In genomic region chr11:80887021-80887420, GRCm38 (mm10) we compare ENCODE assay signal across 35 mouse cellular contexts. TPM values are rescaled to one million over a fixed set of nuclear protein-coding genes. Genes with fewer than 3 reads are reported as not detected.
DNase-seq lines count a peak whose midpoint lies in the region; ATAC-seq and TF ChIP-seq lines count a peak whose summit lies in the region.
"Had no signal": no experiment of that assay in that cellular context is flagged by ENCODE, and none has a peak within 500 bp of the region (broad histone marks: within the 10 kb centered on the region; RNA-seq: fewer than 3 reads in every experiment).

No protein-coding gene starts in this region.

- no peak for TF ChIP-seq CTCF in brain, embryonic 14.5 days (IDR thresholded peaks at IDR 0.05; ENCODE audit: borderline replicate concordance, extremely low read depth, insufficient read depth, insufficient read length)
- no peak for TF ChIP-seq CTCF in olfactory bulb, adult 2 months (IDR thresholded peaks at IDR 0.05; ENCODE audit: insufficient read depth, low read depth, low read length)

- intact Hi-C loops in left cerebral cortex, postnatal 4 days (cut with DNase I), result no loop called here
- intact Hi-C loops in left cerebral cortex, postnatal 36 days (cut with DNase I), result no loop called here

- H3K27ac ChIP-seq in olfactory bulb, adult 2 months (ENCODE audit: insufficient read depth, low read depth, low read length), result peak overlapping the region; percentile 83
- no peak overlapping the region for H3K27ac ChIP-seq in forebrain, embryonic 13.5 days
- no peak overlapping the region for H3K27ac ChIP-seq in midbrain, embryonic 16.5 days (ENCODE audit: low read length)
- H3K27ac ChIP-seq: embryonic facial prominence, embryonic 13.5 days; hindbrain, embryonic 10.5 days; hindbrain, postnatal 0 days; kidney, embryonic 15.5 days; limb, embryonic 10.5 days; neural tube, embryonic 12.5 days had no signal

- WGBS in olfactory bulb, adult 2 months, result 37% methylated on average over 3 of the region's 3 CpGs
- WGBS in forebrain, embryonic 13.5 days, result 39% methylated on average over 3 of the region's 3 CpGs
- 62% methylated on average over 3 of the region's 3 CpGs for WGBS in midbrain, embryonic 16.5 days

- peaks cover 41% of the 10 kb centered on the region for H3K27me3 ChIP-seq in forebrain, embryonic 13.5 days
- H3K27me3 ChIP-seq in midbrain, embryonic 16.5 days (ENCODE audit: control insufficient read depth, insufficient read depth, low read depth, low read length), result no peaks in the 10 kb centered on the region
- H3K27me3 ChIP-seq: neural tube, embryonic 12.5 days had no signal

- no peaks in the 10 kb centered on the region for H3K9me3 ChIP-seq in forebrain, embryonic 13.5 days (replicated peaks)
- no peaks in the 10 kb centered on the region for H3K9me3 ChIP-seq in midbrain, embryonic 16.5 days (replicated peaks; ENCODE audit: control insufficient read depth, low read length, poor library complexity, severe bottlenecking)
- H3K9me3 ChIP-seq: embryonic facial prominence, embryonic 13.5 days; heart, embryonic 12.5 days; hindbrain, embryonic 10.5 days; kidney, embryonic 15.5 days; limb, embryonic 10.5 days; neural tube, embryonic 12.5 days had no signal

- no peak overlapping the region for H3K9ac ChIP-seq in forebrain, embryonic 13.5 days
- no peak overlapping the region for H3K9ac ChIP-seq in midbrain, embryonic 16.5 days (ENCODE audit: low read depth, low read length)
- H3K9ac ChIP-seq: embryonic facial prominence, embryonic 13.5 days; heart, embryonic 12.5 days; kidney, embryonic 15.5 days; neural tube, embryonic 12.5 days had no signal

- no peak overlapping the region for H3K4me3 ChIP-seq in olfactory bulb, adult 2 months (ENCODE audit: insufficient read depth, low read depth, low read length)
- no peak overlapping the region for H3K4me3 ChIP-seq in forebrain, embryonic 13.5 days
- no peak overlapping the region for H3K4me3 ChIP-seq in midbrain, embryonic 16.5 days (ENCODE audit: low read depth, low read length)
- H3K4me3 ChIP-seq: embryonic facial prominence, embryonic 13.5 days; erythroblast, embryonic 14.5 days; heart, embryonic 12.5 days; hindbrain, embryonic 10.5 days; kidney, embryonic 15.5 days; limb, embryonic 10.5 days; neural tube, embryonic 12.5 days had no signal

- TF ChIP-seq POLR2A in brain, embryonic 14.5 days (IDR thresholded peaks at IDR 0.05; ENCODE audit: borderline replicate concordance, extremely low read depth, insufficient read depth, insufficient read length, poor library complexity, severe bottlenecking), result no peak
- no peak for TF ChIP-seq POLR2A in olfactory bulb, adult 2 months (IDR thresholded peaks at IDR 0.05; ENCODE audit: insufficient read depth, low read depth, low read length)

- peak; percentile 22 for DNase-seq in left cerebral cortex, postnatal 4 days
- DNase-seq in left cerebral cortex, postnatal 36 days (ENCODE audit: low spot score in 2 of 2), result no peak
- DNase-seq in brain, embryonic 14.5 days (ENCODE audit: low read depth), result peak; percentile 67
- DNase-seq in cerebellum, adult 9-10 months, result peak; percentile 71
- DNase-seq: adrenal gland, postnatal 10 days; embryo, embryonic 11 days; gastrocnemius, postnatal 14 days; heart, adult 11 months; heart, postnatal 10 days; kidney, postnatal 36 days; liver; lung, postnatal 14 days; midbrain, embryonic 14.5 days; retina, postnatal 1 day; right cerebral cortex, postnatal 25 days; thymus, postnatal 14 days had no signal

- H3K36me3 ChIP-seq in forebrain, embryonic 13.5 days (ENCODE audit: poor library complexity, severe bottlenecking), result no peaks in the 10 kb centered on the region
- H3K36me3 ChIP-seq in midbrain, embryonic 16.5 days (ENCODE audit: control insufficient read depth, insufficient read depth, low read length), result no peaks in the 10 kb centered on the region
- H3K36me3 ChIP-seq: embryonic facial prominence, embryonic 13.5 days; heart, embryonic 12.5 days; hindbrain, embryonic 10.5 days; kidney, embryonic 15.5 days; limb, embryonic 10.5 days; neural tube, embryonic 12.5 days had no signal

- ATAC-seq in forebrain, embryonic 13.5 days, result no peak
- ATAC-seq in midbrain, embryonic 16.5 days, result no peak
- ATAC-seq: forebrain, embryonic 16.5 days; hindbrain, postnatal 0 days; intestine, embryonic 16.5 days had no signal

- H3K4me2 ChIP-seq in forebrain, embryonic 13.5 days, result no peak overlapping the region
- H3K4me2 ChIP-seq in midbrain, embryonic 16.5 days (ENCODE audit: low read length), result no peak overlapping the region
- H3K4me2 ChIP-seq: embryonic facial prominence, embryonic 13.5 days; heart, embryonic 12.5 days; kidney, embryonic 15.5 days; neural tube, embryonic 12.5 days had no signal

- H3K4me1 ChIP-seq in olfactory bulb, adult 2 months (ENCODE audit: control insufficient read depth, insufficient read depth, low read length), result peaks cover 51% of the 10 kb centered on the region
- peaks cover 3% of the 10 kb centered on the region; the same call in 1 of the 2 replicates for H3K4me1 ChIP-seq in forebrain, embryonic 13.5 days
- H3K4me1 ChIP-seq in midbrain, embryonic 16.5 days (ENCODE audit: control insufficient read depth, insufficient read depth, low read length), result no peaks in the 10 kb centered on the region
- H3K4me1 ChIP-seq: embryonic facial prominence, embryonic 13.5 days; kidney, embryonic 15.5 days; limb, embryonic 10.5 days; neural tube, embryonic 12.5 days had no signal

RNA-seq across cellular contexts. Expression of gene Spaca3, which starts 28.9 kb away (rescaled TPM):
- not detected for total RNA-seq in left cerebral cortex, postnatal 4 days (2021)
- total RNA-seq in left cerebral cortex, postnatal 36 days (2021), result not detected
- polyA plus RNA-seq in brain, embryonic 14.5 days (2012; rRNA removed), result not detected in 2 replicates
- not detected in 2 replicates for polyA plus RNA-seq in olfactory bulb, adult 2 months (2012; ENCODE audit: insufficient read depth, insufficient read length, low replicate concordance, missing spikeins)
- polyA plus RNA-seq in forebrain, embryonic 13.5 days (2015; fragmentation: Nextera tagmentation; extraction: Ambion mirVana), result not detected in 2 replicates
- polyA plus RNA-seq in midbrain, embryonic 16.5 days (2015; fragmentation: Nextera tagmentation; extraction: Ambion mirVana), result not detected in 2 replicates
- total RNA-seq: adrenal gland, postnatal 10 days; gastrocnemius, postnatal 14 days; heart, postnatal 10 days; hindbrain, postnatal 0 days; layer of hippocampus, adult 8-10 months; left cerebral cortex, adult 18-20 months; megakaryocyte-erythroid progenitor cell, adult 5-6 weeks had no signal
- polyA plus RNA-seq: C2C12; embryonic facial prominence, embryonic 13.5 days; erythroblast, embryonic 14.5 days; forebrain, embryonic 16.5 days; heart, embryonic 12.5 days; hindbrain, embryonic 10.5 days; hindbrain, postnatal 0 days; intestine, embryonic 16.5 days; kidney, embryonic 15.5 days; limb, embryonic 10.5 days; liver, embryonic 16.5 days; midbrain, embryonic 14.5 days; neural tube, embryonic 12.5 days; stomach, embryonic 14.5 days had no signal

Comparison
In these comparisons a context has a peak if more than half of its experiments do, and no peak if none do; other contexts are left out.
1. DNase-seq: peak in left cerebral cortex, postnatal 4 days (single experiment), brain, embryonic 14.5 days (single experiment) and cerebellum, adult 9-10 months (single experiment); none in left cerebral cortex, postnatal 36 days (0 of 2).